Comparison of ENCODE assay signal across 10 mouse cellular contexts in genomic region chr17:70924565-70925220, GRCm38 (mm10).
DNase-seq lines count a peak whose midpoint lies in the region; ATAC-seq and TF ChIP-seq lines count a peak whose summit lies in the region.
"Had no signal": no experiment of that assay in that cellular context is flagged by ENCODE, and none has a peak within 500 bp of the region (broad histone marks: within the 10 kb centered on the region; RNA-seq: fewer than 3 reads in every experiment).

No protein-coding gene starts in this region.

- H3K36me3 ChIP-seq in kidney, adult 2 months (ENCODE audit: control insufficient read depth, insufficient read depth, low read length), result no peaks in the 10 kb centered on the region
- no peaks in the 10 kb centered on the region for H3K36me3 ChIP-seq in kidney, embryonic 15.5 days
- H3K36me3 ChIP-seq in E14TG2a.4 (ENCODE audit: insufficient read depth, low read length), result peaks cover 6% of the 10 kb centered on the region
- H3K36me3 ChIP-seq in midbrain, embryonic 10.5 days, result no peaks in the 10 kb centered on the region

- no peak overlapping the region for H3K9ac ChIP-seq in kidney, embryonic 15.5 days

- H3K9me3 ChIP-seq in kidney, embryonic 15.5 days (replicated peaks), result no peaks in the 10 kb centered on the region
- H3K9me3 ChIP-seq in E14TG2a.4 (ENCODE audit: low read length), result no peaks in the 10 kb centered on the region
- no peaks in the 10 kb centered on the region for H3K9me3 ChIP-seq in midbrain, embryonic 10.5 days (replicated peaks)

- no peak for ATAC-seq in kidney, embryonic 15.5 days (replicated peaks; ENCODE audit: low FRiP score)
- peak; percentile 98 to 99 for ATAC-seq in hematopoietic stem cell, adult 5-6 weeks (replicated peaks in 1 of 2; ENCODE audit: insufficient read depth in 1 of 2, low FRiP score in 2 of 2, low TSS enrichment in 1 of 2, low read depth in 1 of 2, poor library complexity in 2 of 2, severe bottlenecking in 2 of 2)

- no peak for TF ChIP-seq POLR2A in kidney, adult 2 months (IDR thresholded peaks at IDR 0.05; ENCODE audit: low read depth, low read length)

- peak overlapping the region; percentile 49 for H3K4me3 ChIP-seq in kidney, adult 2 months (ENCODE audit: insufficient read depth, low read depth, low read length)
- H3K4me3 ChIP-seq in kidney, embryonic 15.5 days (replicated peaks), result no peak overlapping the region
- H3K4me3 ChIP-seq in E14TG2a.4 (replicated peaks; ENCODE audit: low read length), result peak overlapping the region; percentile 68
- H3K4me3 ChIP-seq in midbrain, embryonic 10.5 days, result no peak overlapping the region

- DNase-seq in kidney, adult 2 months, result peak; percentile 43
- DNase-seq in spleen, adult 18-20 months, result peak; percentile 9 to 30
- DNase-seq in cerebellum, adult 9-10 months, result no peak
- DNase-seq in midbrain, embryonic 10.5 days (ENCODE audit: low spot score), result no peak
- no peak for DNase-seq in adrenal gland, postnatal 14 days
- DNase-seq: embryo, embryonic 11 days; gastrocnemius, postnatal 25 days had no signal

- H3K4me1 ChIP-seq in kidney, adult 2 months (ENCODE audit: control insufficient read depth, insufficient read depth, low read length), result no peaks in the 10 kb centered on the region
- H3K4me1 ChIP-seq in kidney, embryonic 15.5 days, result peaks cover 4% of the 10 kb centered on the region; the same call in 1 of the 2 replicates
- peaks cover 50% of the 10 kb centered on the region for H3K4me1 ChIP-seq in E14TG2a.4 (replicated peaks; ENCODE audit: low read depth, low read length)
- no peaks in the 10 kb centered on the region for H3K4me1 ChIP-seq in midbrain, embryonic 10.5 days

- no peak overlapping the region for H3K4me2 ChIP-seq in kidney, embryonic 15.5 days

- no peak for TF ChIP-seq CTCF in kidney, adult 2 months (conservative IDR thresholded peaks at IDR 0.05; ENCODE audit: insufficient read depth, insufficient read length, low read depth, low read length)
- no peak for TF ChIP-seq CTCF in E14TG2a.4 (conservative IDR thresholded peaks at IDR 0.05; ENCODE audit: low read length)

- H3K27ac ChIP-seq in kidney, adult 2 months (ENCODE audit: insufficient read depth, low read depth, low read length), result 0 out of 2 replicates have a peak overlapping the region, but pooled peaks have one; percentile 22
- H3K27ac ChIP-seq in kidney, embryonic 15.5 days, result no peak overlapping the region
- no peak overlapping the region for H3K27ac ChIP-seq in midbrain, embryonic 10.5 days (replicated peaks)

- no peaks in the 10 kb centered on the region for H3K27me3 ChIP-seq in kidney, adult 2 months (replicated peaks; ENCODE audit: control insufficient read depth, insufficient read depth, low read length)
- no peaks in the 10 kb centered on the region for H3K27me3 ChIP-seq in kidney, embryonic 15.5 days
- H3K27me3 ChIP-seq in E14TG2a.4 (ENCODE audit: insufficient read depth, low read length), result no peaks in the 10 kb centered on the region
- no peaks in the 10 kb centered on the region for H3K27me3 ChIP-seq in midbrain, embryonic 10.5 days (ENCODE audit: low read depth, poor library complexity, severe bottlenecking)

- WGBS in kidney, adult 2 months, result 73% methylated on average over 8 of the region's 8 CpGs
- 77% methylated on average over 8 of the region's 8 CpGs for WGBS in kidney, embryonic 15.5 days
- 90% methylated on average over 8 of the region's 8 CpGs for WGBS in midbrain, embryonic 10.5 days

Comparison
In these comparisons a context has a peak if more than half of its experiments do, and no peak if none do; other contexts are left out.
1. H3K4me3 ChIP-seq: peak in kidney, adult 2 months (single experiment) and E14TG2a.4 (single experiment); none in kidney, embryonic 15.5 days (single experiment) and midbrain, embryonic 10.5 days (single experiment).
2. DNase-seq: peak in kidney, adult 2 months (single experiment) and spleen, adult 18-20 months (2 of 2); none in cerebellum, adult 9-10 months (single experiment), midbrain, embryonic 10.5 days (single experiment) and adrenal gland, postnatal 14 days (single experiment).